Mouse (Mus musculus) bone marrow, adult 2 months (tissue): ENCODE data around the gene Gipc2.

Experiments used
- CTCF ChIP-seq: fragments of 200-500 bp; IDR thresholded peaks from 2 replicates; pipeline ENCODE4 v1.5.1; 2011; ENCODE audit warnings: low read length, control low read depth; ENCODE audit not compliant: control insufficient read depth, insufficient read depth
- POLR2A ChIP-seq: fragments of 200-500 bp; IDR thresholded peaks from 2 replicates; pipeline ENCODE4 v1.6.1; 2011; ENCODE audit warnings: low read depth, mild to moderate bottlenecking, control low read depth, low read length, borderline replicate concordance; ENCODE audit not compliant: control insufficient read depth

DNA sequence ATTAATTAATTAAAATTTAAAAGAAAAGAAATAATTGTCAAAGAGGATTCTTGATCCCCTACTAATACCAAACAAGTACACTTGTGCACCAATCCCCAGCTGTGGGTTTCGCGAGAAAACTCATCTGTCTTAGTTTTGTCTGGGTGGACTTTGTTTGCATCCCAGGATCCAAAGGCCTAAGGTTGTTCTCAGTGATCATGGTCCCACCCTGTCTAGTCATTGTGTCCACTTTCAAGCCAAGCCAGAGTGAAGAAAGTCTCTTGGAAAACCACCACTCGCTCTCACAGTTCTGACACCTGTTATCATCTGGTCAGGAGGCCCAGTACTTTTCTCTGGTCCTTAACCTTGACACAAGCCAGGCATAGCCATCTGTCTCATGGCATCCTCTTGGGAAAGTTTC lies 48.1 kb downstream of the Gipc2 start:
- no peak for TF ChIP-seq CTCF
- no peak for TF ChIP-seq POLR2A
